Mouse (Mus musculus): ENCODE measurements around the gene Foxk1.

Foxk1 gene

GRCm38 (mm10) chr5:142478829-142479435 is 77.6 kb downstream of the Foxk1 start:
- peak; percentile 81 to 86 for DNase-seq (ENCODE audit: low spot score in 2 of 2)

- no peak for DNase-seq (ENCODE audit: low spot score in 2 of 2)
These were observed 81.2 kb downstream of the Foxk1 start for GRCm38 (mm10) chr5:142482512-142482911.

GRCm38 (mm10) chr5:142483581-142483980 is 82.3 kb downstream of the Foxk1 start:
- DNase-seq (ENCODE audit: low spot score in 2 of 2) = no peak

GRCm38 (mm10) chr5:142486654-142487053 is 85.4 kb downstream of the Foxk1 start:
- no peak for DNase-seq (ENCODE audit: low spot score in 2 of 2)

- DNase-seq (ENCODE audit: low spot score in 2 of 2) = no peak
These were observed 88.8 kb downstream of the Foxk1 start for GRCm38 (mm10) chr5:142489955-142490707.

- no peak for DNase-seq (ENCODE audit: low spot score in 2 of 2)
These were observed 92.0 kb downstream of the Foxk1 start for GRCm38 (mm10) chr5:142493307-142493706.

- DNase-seq (ENCODE audit: low spot score in 2 of 2) = no peak
These were observed 94.2 kb downstream of the Foxk1 start for GRCm38 (mm10) chr5:142495321-142496096.

GRCm38 (mm10) chr5:142498964-142499363 is 97.7 kb downstream of the Foxk1 start:
- peak in 1 of 2 experiments; percentile 30 for DNase-seq (ENCODE audit: low spot score in 2 of 2)

GRCm38 (mm10) chr5:142500918-142501317 is 99.6 kb downstream of the Foxk1 start:
- no peak for DNase-seq (ENCODE audit: low spot score in 2 of 2)

- peak; percentile 66 to 91 for DNase-seq (ENCODE audit: low spot score in 2 of 2)
These were observed 101.1 kb downstream of the Foxk1 start for GRCm38 (mm10) chr5:142502414-142502813.

- DNase-seq (ENCODE audit: low spot score in 2 of 2) = peak; percentile 39 to 48
These were observed 102.9 kb downstream of the Foxk1 start for GRCm38 (mm10) chr5:142504175-142504574.

GRCm38 (mm10) chr5:142505695-142506423 is 104.6 kb downstream of the Foxk1 start:
- DNase-seq (ENCODE audit: low spot score in 2 of 2) = no peak

- DNase-seq (ENCODE audit: low spot score in 2 of 2) = no peak
These were observed 108.1 kb downstream of the Foxk1 start for GRCm38 (mm10) chr5:142509141-142510060.

GRCm38 (mm10) chr5:142510061-142510414 is 108.7 kb downstream of the Foxk1 start:
- no peak for DNase-seq (ENCODE audit: low spot score in 2 of 2)
